Mouse (Mus musculus): ENCODE measurements at regions not wholly inside any gene's neighbourhood (a gene's known extent, or its start where the extent isn't known, plus 50 kb on each side); places are given as distances from the start of the nearest gene placed in this dataset.
A peak's percentile ranks its signal among the peaks of the same experiment; 100 is the strongest.
"Not testable (repeated sequence)": the region's sequence is repeated elsewhere in the genome, so short reads cannot be mapped to it uniquely, and the experiment has no call there.

DNA sequence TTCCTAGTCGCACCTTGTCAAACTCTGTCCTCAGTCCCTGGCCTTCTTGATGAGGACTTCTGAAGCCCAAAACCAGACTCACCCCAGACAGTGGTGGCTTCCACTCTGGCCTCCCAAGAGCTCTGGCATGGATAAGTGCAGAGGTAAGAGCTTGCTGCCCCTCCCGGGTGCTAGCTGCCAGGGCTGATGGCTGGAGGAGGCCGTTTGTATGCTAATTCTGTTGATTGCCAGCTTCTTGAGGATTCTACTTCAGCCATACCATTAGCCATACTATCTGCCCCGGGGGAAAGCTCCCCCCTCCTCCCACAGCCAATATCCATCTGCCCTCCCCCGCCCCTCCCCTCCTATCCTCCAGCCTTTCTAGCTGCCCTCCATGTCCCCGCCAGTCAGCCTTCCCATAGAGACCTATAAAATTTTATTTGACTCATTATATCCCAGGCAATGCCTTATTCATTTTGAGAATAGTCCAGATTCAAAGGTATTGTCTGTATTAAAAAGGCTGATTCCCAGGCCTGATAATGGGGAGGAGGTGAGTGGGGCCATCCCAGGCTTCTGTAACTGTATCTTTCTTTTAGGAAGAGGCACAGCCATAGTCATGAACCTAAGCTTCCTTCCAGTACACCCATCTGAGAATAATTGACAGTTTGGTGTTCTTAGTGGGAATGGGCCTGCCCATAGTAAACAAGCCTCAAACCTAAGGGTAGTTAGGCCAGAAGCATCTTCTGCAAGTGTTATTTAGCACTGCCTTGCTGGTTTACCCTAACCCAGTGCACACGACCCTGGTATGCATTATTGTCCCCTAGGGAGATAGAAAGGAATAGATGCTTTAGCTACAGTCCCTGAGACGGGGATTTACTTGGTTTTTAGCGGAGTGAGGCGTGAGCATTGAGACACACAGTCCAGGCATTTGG lies 239.2 kb upstream of the 1700012A03Rik start:
- no peak for DNase-seq (ENCODE audit: low spot score)

DNA sequence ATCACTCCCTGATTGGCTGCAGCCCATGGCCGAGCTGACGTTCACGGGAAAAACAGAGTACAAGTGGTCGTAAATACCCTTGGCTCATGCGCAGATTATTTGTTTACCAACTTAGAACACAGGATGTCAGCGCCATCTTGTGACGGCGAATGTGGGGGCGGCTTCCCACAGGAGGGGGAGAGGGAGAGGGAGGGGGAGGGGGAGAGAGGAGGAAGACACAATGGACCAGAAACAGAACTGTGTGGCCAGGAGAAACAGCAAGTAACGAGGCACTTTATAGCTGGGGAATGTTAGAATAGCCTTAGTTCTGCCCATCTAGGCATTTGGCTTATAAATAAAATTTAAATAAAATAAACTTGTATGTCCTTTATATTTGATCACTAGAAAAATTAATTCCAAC lies 240.7 kb upstream of the Podxl start:
- DNase-seq (ENCODE audit: low spot score): not testable (repeated sequence)

DNA sequence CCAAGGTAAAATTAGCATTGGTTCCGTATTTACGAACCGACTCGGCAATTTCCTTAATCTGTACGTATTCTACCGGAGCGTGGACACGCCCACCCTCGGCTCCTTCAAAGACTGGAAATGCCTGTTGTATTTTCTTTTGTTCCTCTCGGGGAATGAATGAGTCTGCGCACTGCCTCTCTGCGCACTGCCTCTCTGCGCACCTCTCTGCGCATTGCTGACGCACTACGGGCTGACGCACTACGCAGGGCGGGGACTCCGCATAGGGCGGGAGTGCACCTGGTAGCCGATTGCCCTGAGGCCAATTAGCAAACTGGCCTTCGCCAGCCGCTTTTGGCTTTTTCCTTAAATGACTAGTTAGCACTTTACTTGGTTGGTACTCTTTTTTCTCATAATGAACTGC lies 239.4 kb upstream of the Podxl start:
- DNase-seq (ENCODE audit: low spot score): not testable (repeated sequence)

DNA sequence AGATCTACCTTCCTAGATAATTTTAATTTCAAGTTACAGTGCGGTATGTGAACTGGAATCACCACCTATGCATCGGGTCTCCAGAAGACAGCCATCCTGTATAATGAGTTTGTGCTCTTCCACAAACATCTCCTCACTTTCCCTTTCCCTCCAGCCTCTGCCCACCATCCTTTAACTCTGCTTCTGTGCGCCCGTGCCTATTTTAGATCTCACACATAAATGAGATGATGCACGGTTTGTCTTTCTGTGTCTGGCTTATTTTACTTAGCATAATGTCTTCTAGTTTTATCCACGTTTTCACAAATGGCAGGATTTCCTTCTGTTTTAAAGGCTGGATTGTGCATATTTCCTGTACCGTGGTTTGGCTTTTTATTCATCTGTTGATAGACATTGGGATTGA lies 227.8 kb upstream of the Podxl start:
- no peak for DNase-seq (ENCODE audit: low spot score)

DNA sequence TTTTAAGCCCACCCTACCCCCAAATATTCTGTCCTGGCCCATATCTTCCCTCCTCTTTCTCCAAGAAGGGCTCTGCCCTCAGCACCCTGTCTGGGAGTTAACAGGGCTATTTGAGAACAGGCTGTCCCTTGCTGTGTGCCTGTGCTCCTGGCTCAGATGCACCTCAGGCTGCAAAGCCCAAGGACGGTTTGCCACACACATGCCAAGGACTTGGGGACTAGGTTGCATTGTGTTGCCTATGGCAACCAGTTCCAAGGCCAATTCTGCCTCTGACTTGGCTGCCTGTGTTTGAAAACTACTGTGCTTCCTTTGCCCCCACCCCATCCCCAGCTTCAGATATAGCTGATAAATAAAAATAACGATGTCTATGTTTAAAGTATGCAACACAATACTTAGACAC lies 227.1 kb upstream of the Podxl start:
- DNase-seq (ENCODE audit: low spot score): no peak

DNA sequence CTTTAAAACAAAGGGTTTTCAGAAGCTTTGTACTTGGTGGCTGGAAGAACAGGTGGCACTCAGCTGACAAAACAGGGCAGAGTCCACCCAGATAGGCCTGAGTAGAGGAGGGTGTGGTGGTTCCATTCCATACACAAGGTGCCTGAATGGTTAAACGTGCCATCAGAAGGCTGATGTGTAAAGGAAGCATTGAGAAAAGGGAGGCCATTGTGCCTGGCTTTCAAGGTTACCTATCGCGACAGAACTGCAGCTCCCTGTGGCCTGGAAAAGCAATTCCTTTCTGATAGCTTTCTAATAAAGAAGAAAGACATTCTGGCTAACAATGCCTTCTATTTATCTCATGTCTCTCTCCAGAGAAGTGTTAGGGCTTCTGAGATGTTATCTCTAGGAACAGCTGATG lies 213.1 kb upstream of the Podxl start:
- DNase-seq (ENCODE audit: low spot score): no peak

DNA sequence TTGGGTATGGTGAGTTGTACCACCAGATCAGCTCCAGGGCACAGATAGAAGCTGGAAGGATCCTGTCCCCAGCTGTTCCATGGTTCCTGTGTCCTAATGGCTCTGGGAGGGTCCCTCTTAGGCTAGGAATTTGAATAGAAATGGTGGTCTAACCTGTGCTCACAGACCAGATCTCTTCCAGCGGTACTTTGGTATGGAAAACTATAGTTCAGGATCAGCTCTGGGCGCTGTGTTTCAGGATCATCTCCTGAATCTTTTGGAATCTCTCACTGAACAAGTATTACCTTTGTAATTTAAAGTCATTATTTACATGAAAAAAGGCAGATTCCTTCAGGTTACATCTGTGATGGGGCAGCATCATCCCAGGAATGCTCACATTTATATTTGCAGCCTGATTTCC lies 208.1 kb upstream of the Podxl start:
- DNase-seq (ENCODE audit: low spot score): no peak

DNA sequence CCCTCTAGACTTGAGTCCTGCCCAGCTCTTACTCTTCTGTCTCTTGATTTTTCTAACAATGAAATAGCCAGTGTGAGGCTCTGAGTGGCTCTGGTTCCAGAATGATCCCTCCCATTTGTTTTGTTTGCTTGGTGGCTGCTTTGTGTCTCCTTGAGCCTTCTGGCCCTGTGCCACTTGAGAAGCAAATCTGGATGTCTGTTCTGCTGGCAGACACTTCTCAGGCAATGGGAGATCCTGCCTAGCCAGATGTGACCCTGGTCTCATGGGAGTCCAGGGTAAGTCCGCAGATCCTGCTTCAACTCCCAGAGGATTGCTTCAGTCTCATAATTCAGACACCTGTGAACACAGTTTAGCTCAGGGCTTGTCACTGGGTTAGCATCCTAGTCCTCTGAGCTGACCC lies 181.8 kb upstream of the Podxl start:
- DNase-seq (ENCODE audit: low spot score): no peak

DNA sequence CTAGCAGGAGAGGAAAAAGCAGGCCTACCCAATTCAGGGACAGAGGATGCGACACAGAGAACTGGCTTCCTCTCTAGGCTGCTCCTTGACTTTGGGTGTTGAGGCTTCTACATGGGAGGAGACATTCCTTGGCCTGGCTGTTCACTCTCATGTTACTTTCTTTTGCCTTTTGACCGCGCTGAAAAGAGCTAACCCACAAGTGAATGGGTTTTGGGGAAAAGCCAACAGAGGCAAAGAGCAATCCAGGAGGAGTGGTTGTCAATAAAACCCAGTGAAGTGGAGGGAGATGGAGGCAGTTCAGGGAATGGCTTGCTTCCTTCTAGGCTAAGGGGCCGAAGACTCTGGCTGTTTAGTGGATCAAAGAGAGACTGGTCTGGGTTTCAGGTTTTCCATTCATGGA lies 167.6 kb upstream of the Podxl start:
- DNase-seq (ENCODE audit: low spot score): no peak

DNA sequence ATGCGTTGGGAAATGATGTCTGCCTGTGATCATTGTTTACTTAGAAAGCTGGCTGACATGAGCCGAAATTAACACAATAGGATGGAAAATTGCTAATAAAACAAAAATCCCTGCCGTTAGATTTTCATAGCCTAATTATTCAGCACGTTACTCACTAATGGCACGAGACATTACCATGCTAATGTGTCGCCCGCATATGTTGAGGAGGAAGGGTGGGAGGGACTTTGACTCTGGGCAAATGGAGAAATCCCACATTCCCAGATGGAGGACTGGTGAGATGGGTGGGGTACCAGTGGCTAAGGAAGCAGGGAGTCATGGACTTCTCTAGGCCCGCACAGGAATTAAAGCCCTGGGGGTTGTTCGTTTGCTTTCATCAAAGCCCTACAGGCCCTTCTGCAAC lies 155.8 kb upstream of the Podxl start:
- DNase-seq (ENCODE audit: low spot score): no peak

DNA sequence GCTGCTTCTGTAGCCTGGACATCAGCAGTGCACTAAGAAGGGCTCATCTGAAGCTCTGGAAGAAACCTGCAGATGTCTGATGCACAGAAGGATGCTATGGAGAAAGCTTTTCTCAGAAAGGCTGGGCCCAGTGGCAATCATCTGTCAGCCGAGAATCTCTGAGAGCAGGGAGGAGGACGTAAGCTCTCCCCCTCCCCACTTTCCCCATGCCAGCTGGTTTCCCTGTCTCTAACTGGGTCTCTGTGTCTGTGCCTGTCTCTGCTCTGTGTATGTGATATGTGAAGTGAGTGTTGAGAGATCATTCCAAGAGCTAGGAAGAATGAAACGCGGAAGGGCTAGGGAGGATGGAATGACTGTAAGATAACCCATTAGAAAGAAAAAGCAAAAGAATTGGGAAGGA lies 155.1 kb upstream of the Podxl start:
- DNase-seq (ENCODE audit: low spot score): no peak

DNA sequence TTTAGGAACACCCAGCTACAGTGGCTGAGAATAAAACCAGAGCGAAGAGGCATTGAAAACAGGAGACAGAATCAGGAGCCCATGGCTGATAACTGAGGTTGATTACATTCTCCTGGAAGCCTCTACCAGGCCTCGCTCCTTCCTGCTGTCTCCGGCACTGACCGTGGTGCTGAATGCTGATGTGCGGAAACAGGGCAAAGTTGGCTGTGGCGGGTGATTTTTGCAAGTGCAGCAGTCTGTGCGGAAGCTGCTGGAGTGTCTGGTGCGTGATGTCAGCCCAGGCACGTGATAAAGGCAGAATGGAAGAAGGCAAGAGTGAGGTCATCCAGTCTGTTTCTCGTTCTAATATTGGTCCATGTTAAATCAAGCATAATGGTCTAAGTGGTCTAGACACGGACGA lies 153.8 kb upstream of the Podxl start:
- no peak for DNase-seq (ENCODE audit: low spot score)

DNA sequence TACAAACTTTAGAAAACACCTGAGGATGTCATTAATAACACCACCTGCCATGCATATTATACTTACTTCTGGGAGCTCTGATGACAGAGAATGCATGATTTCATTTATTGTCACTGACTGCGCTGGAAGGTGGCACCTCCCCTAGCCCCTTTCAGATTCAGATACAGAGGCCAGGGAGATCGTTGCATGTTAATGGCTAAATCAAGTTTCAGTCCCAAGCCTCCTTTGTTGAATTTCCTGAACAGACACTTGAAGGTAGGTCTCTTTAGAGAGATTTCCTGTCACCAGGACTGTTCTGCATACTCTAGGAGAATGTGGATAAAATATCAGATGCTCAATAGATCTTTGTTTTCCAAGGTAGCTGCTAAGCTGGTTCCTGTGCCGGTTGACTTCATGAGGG lies 143.5 kb upstream of the Podxl start:
- no peak for DNase-seq (ENCODE audit: low spot score)

DNA sequence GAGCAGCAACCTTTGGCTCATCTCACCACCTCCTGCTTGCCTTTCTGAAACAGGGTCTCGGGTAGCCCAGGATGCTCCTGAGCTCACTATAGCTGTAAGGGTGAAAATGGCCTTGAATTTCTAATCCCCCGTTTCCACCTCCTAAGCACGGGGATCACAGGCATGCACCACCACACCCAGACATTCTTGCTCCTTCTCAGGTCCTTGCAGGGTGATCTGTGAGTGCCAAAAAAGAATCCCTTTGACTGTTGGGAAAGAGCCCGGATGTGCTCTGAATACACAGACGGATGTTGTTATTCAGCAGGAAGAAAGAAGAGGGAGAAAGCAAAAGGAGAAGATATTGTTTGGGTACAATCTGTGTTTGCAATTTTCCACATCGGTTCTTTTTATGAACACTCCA lies 140.4 kb upstream of the Podxl start:
- no peak for DNase-seq (ENCODE audit: low spot score)

DNA sequence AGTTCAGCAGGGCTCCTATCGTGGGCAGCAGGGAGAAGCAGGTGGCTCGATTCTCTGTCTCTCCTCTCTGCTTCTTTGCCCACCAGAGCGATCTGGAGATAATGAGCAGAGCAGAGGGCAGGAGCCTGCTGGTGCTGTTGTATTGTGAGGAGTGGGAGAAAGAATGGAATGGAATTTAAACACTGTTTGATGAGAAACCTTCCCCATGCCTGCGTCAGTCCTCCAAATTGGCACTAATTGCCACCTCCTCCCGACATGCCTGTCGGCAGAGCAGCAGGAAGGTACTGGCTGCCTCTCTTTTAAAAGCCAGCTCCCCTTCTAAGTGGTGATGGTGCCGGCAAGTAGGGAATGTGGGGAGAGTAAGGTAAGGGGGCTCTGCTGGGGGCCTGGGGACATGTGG lies 139.2 kb upstream of the Podxl start:
- no peak for DNase-seq (ENCODE audit: low spot score)

DNA sequence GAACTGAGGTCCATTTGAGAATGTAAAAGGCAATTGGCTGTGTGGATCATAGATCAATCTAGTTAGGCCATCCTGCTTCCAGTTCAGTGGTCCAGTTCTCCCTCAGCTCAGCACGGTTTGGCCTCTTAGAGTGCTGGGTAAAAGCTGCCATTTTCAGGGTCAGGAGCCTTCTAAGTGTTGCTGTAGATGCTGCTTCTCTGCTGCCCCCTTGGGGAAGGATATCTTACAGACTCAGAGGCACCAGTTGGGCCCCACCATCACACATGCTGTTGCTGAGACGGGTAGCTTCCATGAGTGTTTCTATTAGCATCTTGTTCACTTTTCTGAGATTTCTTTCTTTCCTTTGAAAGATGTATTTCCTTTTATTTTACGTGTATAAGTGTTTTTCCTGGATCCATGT lies 132.1 kb upstream of the Podxl start:
- no peak for DNase-seq (ENCODE audit: low spot score)

DNA sequence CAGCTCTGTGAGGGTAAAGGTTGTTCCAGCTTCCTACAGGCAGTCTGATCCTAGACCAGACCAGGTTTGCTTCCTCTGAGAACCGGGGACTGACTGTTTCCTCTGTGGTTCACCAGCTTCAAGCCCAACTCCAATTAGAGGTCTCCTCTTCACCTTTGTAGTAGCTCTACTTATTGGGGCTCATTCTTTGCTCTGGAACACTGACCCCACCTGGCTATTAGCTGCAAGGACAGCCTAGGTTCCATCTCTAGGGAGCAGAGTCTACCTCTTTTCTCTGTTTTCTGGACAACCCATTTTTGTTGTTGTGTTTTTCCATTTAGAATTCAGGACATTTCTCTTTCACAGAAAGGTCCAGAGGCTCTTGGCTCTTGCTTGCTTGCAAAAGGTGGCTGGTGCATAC lies 129.3 kb upstream of the Podxl start:
- no peak for DNase-seq (ENCODE audit: low spot score)

DNA sequence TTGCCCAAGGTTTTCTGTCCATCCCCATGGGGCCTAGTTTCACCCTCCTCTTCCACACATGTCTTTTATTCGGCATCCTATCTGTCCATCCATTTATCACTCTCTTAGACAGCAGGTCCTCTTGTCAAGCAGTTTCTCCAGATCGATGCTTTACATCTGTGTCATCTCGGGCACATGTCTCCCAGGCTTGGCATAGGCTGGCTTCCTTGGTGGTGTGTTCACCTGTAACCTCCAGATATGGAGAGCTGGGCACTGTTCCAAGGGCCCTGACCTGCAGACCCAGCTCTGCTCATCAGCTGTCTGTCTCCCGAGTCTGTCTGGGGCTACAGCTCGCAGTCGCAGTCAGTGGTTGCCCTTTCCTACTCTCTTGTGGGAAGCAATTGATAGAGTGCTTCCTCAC lies 128.2 kb upstream of the Podxl start:
- no peak for DNase-seq (ENCODE audit: low spot score)

DNA sequence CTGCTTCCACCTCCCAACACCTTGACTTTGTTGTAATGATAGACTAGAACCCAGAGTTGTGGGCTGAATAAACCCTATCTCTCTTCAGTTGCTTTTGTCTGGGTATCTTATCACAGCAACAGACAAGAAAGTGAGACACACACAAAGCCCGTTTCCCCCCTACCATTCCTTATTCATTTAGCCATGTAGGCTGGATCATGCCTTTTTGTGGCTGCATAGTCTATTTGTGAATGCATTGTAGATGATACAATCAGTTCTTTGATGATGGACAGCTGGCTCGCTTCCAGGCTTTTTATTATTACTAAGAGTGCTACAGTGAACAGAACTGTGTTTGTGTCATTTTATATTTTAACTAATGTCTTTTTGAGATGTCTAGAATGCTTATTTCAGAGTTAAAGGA lies 116.3 kb upstream of the Podxl start:
- no peak for DNase-seq (ENCODE audit: low spot score)

DNA sequence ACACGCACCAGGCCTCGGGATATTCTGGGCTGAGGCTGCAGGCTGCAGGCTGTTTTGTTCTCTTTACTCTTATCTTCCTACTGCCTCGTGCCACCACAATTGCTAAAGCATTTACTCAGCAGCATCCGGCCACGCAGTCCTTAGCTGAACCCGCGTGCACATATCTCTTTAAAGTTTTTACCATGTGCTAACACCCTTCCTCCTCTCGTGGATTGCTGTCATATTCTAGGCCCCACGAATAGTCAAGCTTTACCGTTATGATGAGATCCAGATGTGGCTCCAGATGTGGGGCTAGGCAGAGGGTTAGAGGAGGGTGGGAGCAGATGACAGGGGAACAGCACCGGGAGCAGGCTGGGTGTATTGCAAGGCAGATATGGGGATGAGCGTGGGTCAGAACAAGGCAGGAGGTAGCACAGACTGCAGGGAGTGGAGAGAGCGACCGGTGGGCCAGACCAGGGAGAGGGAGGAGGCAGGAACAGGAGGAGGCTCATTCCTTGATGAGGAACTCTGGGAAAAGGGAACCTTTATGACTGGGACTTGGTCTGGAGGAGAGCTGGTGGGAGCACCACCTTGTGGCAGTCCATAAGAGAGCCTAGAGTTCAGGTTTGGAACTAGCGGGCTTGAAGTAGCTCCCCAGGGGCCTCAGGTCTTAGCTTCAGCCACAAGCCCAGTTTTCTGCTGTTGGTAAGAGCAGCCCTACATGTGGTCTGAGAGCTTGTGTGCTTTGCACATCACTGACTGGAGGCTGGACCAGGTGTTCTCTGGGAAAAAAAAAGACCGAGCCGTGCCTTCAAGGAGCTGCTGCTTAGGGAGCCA lies 102.1 kb upstream of the Podxl start:
- DNase-seq (ENCODE audit: low spot score): no peak

DNA sequence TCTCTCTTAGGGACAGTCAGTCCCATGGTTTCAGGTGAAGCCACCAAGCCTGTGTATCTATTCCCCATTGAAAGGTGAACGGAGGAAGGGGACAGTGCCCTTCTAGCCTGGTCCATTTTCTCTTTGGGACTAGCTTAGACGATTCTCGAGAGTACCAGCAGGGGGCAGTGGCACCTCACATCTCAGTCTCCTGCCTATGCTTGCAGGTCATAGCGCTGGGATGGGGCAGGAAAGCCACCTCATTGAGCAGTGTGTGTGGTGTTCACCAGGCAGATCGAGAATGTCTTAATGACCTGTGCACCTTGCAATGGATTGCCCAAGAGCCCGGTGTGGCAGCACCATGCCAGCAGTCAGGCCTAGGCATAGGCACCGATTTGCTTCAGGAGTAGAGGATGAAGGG lies 100.7 kb upstream of the Podxl start:
- peak; percentile 42 for DNase-seq (ENCODE audit: low spot score)

DNA sequence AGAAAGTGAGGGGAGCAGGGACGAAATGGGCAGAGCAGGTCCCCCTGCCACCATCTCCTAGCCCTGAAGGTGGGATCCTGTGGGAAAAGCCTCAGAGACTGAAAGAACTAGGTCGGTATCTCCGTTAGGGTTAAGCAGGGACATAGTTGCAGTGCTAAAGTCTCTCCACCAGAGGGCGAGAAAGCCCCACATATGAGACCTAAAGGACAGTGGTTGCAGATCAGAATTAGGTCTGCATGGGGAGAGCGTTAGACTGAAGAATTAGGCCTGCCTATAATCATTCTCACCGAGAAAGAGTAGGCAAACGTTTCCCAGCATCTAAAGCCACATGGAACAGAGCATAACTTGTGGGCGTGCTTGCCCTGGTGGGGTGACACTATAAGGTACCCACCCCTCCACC lies 97.0 kb upstream of the Podxl start:
- peak; percentile 44 for DNase-seq (ENCODE audit: low spot score)

DNA sequence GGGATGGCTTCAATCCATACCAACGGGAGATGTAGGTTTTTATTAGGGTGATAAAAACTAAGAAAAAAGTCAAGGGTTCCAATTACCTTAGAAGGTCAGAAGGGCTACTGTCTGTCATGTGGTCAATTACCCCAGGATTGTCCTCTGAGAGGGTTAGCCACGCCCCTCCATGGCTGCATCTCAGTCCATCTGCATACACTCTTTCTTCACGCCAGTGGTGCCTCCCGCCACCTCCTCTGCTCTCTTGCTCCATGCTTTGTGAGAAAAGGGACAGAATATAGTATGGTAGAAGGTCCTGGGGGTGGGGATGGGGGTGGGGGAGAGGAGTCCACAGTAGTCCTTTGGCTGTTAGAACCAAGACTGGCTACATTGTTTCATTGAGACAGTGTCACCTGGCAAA lies 96.1 kb upstream of the Podxl start:
- DNase-seq (ENCODE audit: low spot score): no peak

All from spleen, adult 12 weeks (tissue).